Mouse (Mus musculus) forebrain, embryonic 12.5 days (tissue): Measurements from ENCODE around the gene Zmiz1. TPM values are rescaled to one million over a fixed set of nuclear protein-coding genes. Genes with fewer than 3 reads are reported as not detected.

Source experiments
- ATAC-seq: fragments of 200-750 bp; cut with Nextera tagmentation; 2 replicates; pipeline ENCODE4 v1.8.0; 2017; ENCODE audit warnings: moderate TSS enrichment; ENCODE audit not compliant: low FRiP score
- H3K27ac ChIP-seq: fragments of 300-500 bp; sonication (generic); 2 replicates; pipeline ENCODE4 v1.5.1; 2016; ENCODE audit warnings: mild to moderate bottlenecking
- H3K27me3 ChIP-seq: fragments of 300-500 bp; sonication (generic); 2 replicates; pipeline ENCODE4 v1.6.1; 2016; ENCODE audit warnings: mild to moderate bottlenecking
- H3K36me3 ChIP-seq: fragments of 300-500 bp; sonication (generic); replicated peaks from 2 replicates; pipeline ENCODE4 v1.6.1; 2016; ENCODE audit warnings: mild to moderate bottlenecking
- H3K4me1 ChIP-seq: fragments of 300-500 bp; sonication (generic); 2 replicates; pipeline ENCODE4 v1.6.1; 2016
- H3K4me2 ChIP-seq: fragments of 300-500 bp; sonication (generic); 2 replicates; pipeline ENCODE4 v1.6.1; 2016; ENCODE audit warnings: mild to moderate bottlenecking, moderate library complexity
- H3K4me3 ChIP-seq: fragments of 300-500 bp; sonication (generic); replicated peaks from 2 replicates; pipeline ENCODE4 v1.5.1; 2016; ENCODE audit warnings: mild to moderate bottlenecking
- H3K9ac ChIP-seq: fragments of 300-500 bp; sonication (generic); 2 replicates; pipeline ENCODE4 v1.6.1; 2016; ENCODE audit warnings: mild to moderate bottlenecking
- H3K9me3 ChIP-seq: fragments of 300-500 bp; sonication (generic); 2 replicates; pipeline ENCODE4 v1.6.1; 2016
- WGBS: fragments of 180-500 bp; shearing (Covaris S2); methylation state at CpG from one replicate; pipeline ENCODE4 v1.1.7; 2016; 5-methylcytosine and 5-hydroxymethylcytosine counted together
- polyA plus RNA-seq: library from polyadenylated mRNA; unstranded; fragments of >200 nt; fragmentation: Nextera tagmentation; extraction: Ambion mirVana; gene quantifications from 2 replicates; pipeline ENCODE4 v1.2.1, GENCODE M21; 2016

The Zmiz1 gene
- polyA plus RNA-seq, 1 experiment from 2014 or later = 64.1 TPM

DNA sequence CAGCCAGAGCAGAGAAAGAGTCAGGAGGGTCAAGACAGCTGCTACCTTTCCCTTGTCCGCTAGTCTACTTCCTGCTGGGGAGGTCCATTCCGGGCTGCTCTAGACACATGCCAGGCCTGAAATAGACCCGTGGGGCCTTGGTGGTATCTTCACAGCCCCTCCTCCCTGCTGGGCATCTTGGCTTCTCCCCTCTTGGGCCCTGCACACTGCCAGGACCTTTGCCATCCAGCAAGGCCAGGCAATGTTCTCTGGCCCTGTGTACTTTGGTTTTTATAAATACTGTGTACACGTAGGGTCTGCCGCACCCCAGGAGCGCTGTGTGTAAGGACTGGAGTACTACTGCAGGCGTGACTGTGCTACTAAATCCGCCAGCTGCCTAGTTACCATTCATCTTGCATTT is 54.5 kb downstream of the Zmiz1 start:
- Histone ChIP-seq H3K4me1 (peaks cover 79% of the 10 kb centered on the region), H3K27me3 (no peaks in the 10 kb centered on the region), H3K4me2 (no peak overlapping the region), H3K4me3 (no peak overlapping the region), H3K27ac (peak overlapping the region; percentile 70), H3K9me3 (no peaks in the 10 kb centered on the region), H3K9ac (no peak overlapping the region; the same call in 1 of the 2 replicates), H3K36me3 (peaks cover 36% of the 10 kb centered on the region)
- WGBS = 65% methylated on average over 8 of the region's 8 CpGs
- ATAC-seq = no peak

GRCm38 (mm10) chr14:25514943-25515512 is 56.0 kb downstream of the Zmiz1 start:
- Histone ChIP-seq H3K9me3 (no peaks in the 10 kb centered on the region), H3K36me3 (peaks cover 25% of the 10 kb centered on the region; the same call in 1 of the 2 replicates), H3K4me1 (peaks cover 83% of the 10 kb centered on the region), H3K9ac (no peak overlapping the region), H3K4me3 (no peak overlapping the region), H3K27ac (no peak overlapping the region), H3K27me3 (no peaks in the 10 kb centered on the region), H3K4me2 (no peak overlapping the region)
- ATAC-seq = no peak
- WGBS = 90% methylated on average over 2 of the region's 2 CpGs

DNA sequence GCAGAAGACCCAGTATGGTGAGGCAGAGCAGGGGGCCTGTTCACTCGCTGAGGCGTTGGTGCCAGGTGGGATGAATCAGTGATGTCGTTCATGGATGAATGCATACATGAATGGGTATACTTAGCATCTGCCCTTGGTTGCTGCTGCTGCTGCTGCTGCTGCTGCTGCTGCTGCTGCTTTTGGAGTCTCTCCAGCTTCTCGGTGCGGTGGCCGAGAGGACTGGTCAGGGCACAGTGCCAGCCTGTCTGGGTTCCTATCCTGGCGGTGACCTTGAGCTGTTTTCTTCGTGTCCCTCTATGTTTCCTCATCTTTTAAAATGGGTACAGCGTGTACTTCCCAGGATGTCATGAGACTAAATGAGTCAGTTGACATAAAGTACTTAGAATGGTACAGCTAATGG is 56.9 kb downstream of the Zmiz1 start:
- Histone ChIP-seq H3K36me3 (peaks cover 16% of the 10 kb centered on the region; the same call in 1 of the 2 replicates), H3K9me3 (no peaks in the 10 kb centered on the region), H3K27me3 (no peaks in the 10 kb centered on the region), H3K4me3 (no peak overlapping the region), H3K4me1 (peaks cover 83% of the 10 kb centered on the region), H3K4me2 (no peak overlapping the region), H3K27ac (peak overlapping the region; percentile 38; the same call in 1 of the 2 replicates), H3K9ac (no peak overlapping the region)
- ATAC-seq = no peak
- 73% methylated on average over 9 of the region's 9 CpGs for WGBS

- no peak overlapping the region for H3K9ac ChIP-seq
- no peaks in the 10 kb centered on the region for H3K9me3 ChIP-seq
- 73% methylated on average over 13 of the region's 13 CpGs for whole genome bisulfite sequencing
- H3K4me2 ChIP-seq = no peak overlapping the region
- no peak overlapping the region for H3K4me3 ChIP-seq
- H3K36me3 ChIP-seq = peaks cover 14% of the 10 kb centered on the region; the same call in 1 of the 2 replicates
- H3K4me1 ChIP-seq = peaks cover 83% of the 10 kb centered on the region
- H3K27me3 ChIP-seq = no peaks in the 10 kb centered on the region
- no peak for ATAC-seq
- peak overlapping the region; percentile 8; the same call in 1 of the 2 replicates for H3K27ac ChIP-seq
Measured at GRCm38 (mm10) chr14:25516640-25517591, 57.9 kb downstream of the Zmiz1 start.

GRCm38 (mm10) chr14:25518645-25519044 is 59.7 kb downstream of the Zmiz1 start:
- peaks cover 83% of the 10 kb centered on the region for H3K4me1 ChIP-seq
- 92% methylated on average over 5 of the region's 5 CpGs for WGBS
- no peak overlapping the region for H3K9ac ChIP-seq

GRCm38 (mm10) chr14:25519656-25520055 is 60.7 kb downstream of the Zmiz1 start:
- Histone ChIP-seq H3K27me3 (no peaks in the 10 kb centered on the region), H3K4me2 (no peak overlapping the region), H3K4me3 (no peak overlapping the region), H3K36me3 (peaks cover 27% of the 10 kb centered on the region; the same call in 1 of the 2 replicates), H3K27ac (peak overlapping the region; percentile 10; the same call in 1 of the 2 replicates), H3K9ac (no peak overlapping the region), H3K4me1 (peaks cover 84% of the 10 kb centered on the region), H3K9me3 (no peaks in the 10 kb centered on the region)
- 71% methylated on average over 4 of the region's 4 CpGs for WGBS
- ATAC-seq = no peak

More at GRCm38 (mm10) chr14:25518645-25519044, 59.7 kb downstream of the Zmiz1 start:
- Histone ChIP-seq H3K27ac (no peak overlapping the region), H3K27me3 (no peaks in the 10 kb centered on the region), H3K4me3 (no peak overlapping the region), H3K4me2 (no peak overlapping the region), H3K9me3 (no peaks in the 10 kb centered on the region), H3K36me3 (0 out of 2 replicates have a peak, but pooled peaks cover 17% of the 10 kb centered on the region)
- no peak for ATAC-seq

DNA sequence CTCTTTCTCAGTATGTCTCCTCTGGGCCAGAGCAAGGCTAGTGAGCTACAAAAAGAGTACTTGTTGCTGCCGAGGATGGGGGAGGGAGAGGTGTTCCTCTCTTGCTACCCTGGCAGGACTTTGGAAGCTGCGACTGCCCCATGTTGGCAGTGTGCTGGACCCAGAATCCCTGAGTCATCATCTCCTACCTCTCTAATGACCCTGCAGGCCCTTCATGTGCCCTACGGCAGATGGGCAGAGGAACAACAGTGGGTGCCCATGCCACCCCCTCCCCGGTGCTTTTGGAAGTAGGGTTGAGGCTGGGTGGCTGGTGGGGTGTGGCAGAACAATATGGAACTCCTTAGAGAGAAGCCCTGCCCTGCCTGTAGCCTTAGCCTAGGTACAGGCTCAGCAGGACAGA is 61.6 kb downstream of the Zmiz1 start:
- Histone ChIP-seq H3K4me2 (no peak overlapping the region), H3K36me3 (peaks cover 23% of the 10 kb centered on the region), H3K4me3 (no peak overlapping the region), H3K9ac (no peak overlapping the region), H3K4me1 (peaks cover 85% of the 10 kb centered on the region), H3K27ac (peak overlapping the region; percentile 10), H3K27me3 (no peaks in the 10 kb centered on the region), H3K9me3 (no peaks in the 10 kb centered on the region)
- WGBS = 64% methylated on average over 4 of the region's 4 CpGs
- no peak for ATAC-seq

DNA sequence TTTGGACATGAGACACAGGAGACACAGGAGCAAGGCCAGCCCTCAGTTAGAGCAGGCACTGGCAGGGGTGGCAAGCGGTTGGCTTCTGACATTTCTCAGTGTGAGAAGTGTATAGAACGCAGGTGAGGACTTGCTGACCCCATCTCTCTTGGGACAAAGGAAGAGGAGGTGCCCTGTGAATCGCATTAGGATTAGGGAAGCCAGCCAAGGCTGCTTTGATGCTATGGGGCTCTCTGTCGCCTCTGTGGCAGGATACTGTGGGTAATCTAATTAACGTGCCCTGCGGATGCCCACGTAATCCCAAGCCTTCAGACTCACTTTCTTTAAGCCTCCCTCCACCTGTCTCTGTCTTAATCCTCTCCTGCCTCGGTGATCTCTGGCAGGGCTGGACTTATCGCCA is 62.0 kb downstream of the Zmiz1 start:
- H3K27ac ChIP-seq = peak overlapping the region; percentile 10
- WGBS = 16% methylated on average over 9 of the region's 9 CpGs
- H3K9me3 ChIP-seq = no peaks in the 10 kb centered on the region
- H3K9ac ChIP-seq = no peak overlapping the region
- no peaks in the 10 kb centered on the region for H3K27me3 ChIP-seq
- ATAC-seq = no peak
- peaks cover 82% of the 10 kb centered on the region for H3K4me1 ChIP-seq
- H3K4me2 ChIP-seq = no peak overlapping the region
- H3K4me3 ChIP-seq = no peak overlapping the region
- H3K36me3 ChIP-seq = peaks cover 27% of the 10 kb centered on the region

- Histone ChIP-seq H3K4me2 (no peak overlapping the region), H3K9ac (no peak overlapping the region), H3K27ac (peak overlapping the region; percentile 36; the same call in 1 of the 2 replicates), H3K9me3 (no peaks in the 10 kb centered on the region), H3K4me1 (peaks cover 80% of the 10 kb centered on the region), H3K27me3 (no peaks in the 10 kb centered on the region), H3K36me3 (peaks cover 29% of the 10 kb centered on the region), H3K4me3 (no peak overlapping the region)
- WGBS = 50% methylated on average over 4 of the region's 4 CpGs
- no peak for ATAC-seq
Measured at GRCm38 (mm10) chr14:25521500-25521899, 62.5 kb downstream of the Zmiz1 start.

DNA sequence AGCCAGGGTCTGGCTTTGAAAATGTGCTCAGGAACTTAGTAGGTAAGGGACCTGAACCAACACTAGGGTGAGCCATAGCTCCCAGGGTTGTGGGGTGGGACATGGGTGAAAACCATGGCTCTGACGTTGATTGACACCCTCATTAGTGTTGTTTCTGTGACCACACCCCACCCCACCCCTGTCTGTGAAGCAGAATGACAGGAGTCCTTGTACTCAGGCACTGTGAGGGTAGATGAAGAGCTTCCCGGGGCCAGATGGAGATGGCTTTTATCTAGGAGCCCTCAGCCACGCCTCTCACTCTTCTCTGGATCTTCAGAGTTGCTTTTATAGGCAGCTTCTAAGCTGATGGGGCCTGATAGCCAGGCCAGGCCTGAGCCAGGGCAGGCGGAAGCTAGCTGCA is 63.4 kb downstream of the Zmiz1 start:
- no peak overlapping the region for H3K4me3 ChIP-seq
- H3K4me2 ChIP-seq = no peak overlapping the region
- peaks cover 70% of the 10 kb centered on the region for H3K4me1 ChIP-seq
- H3K9me3 ChIP-seq = no peaks in the 10 kb centered on the region
- H3K27ac ChIP-seq = peak overlapping the region; percentile 36; the same call in 1 of the 2 replicates
- H3K36me3 ChIP-seq = peaks cover 29% of the 10 kb centered on the region
- H3K27me3 ChIP-seq = no peaks in the 10 kb centered on the region
- no peak overlapping the region for H3K9ac ChIP-seq
- WGBS = 48% methylated on average over 4 of the region's 4 CpGs
- no peak for ATAC-seq

GRCm38 (mm10) chr14:25523230-25524110 is 64.5 kb downstream of the Zmiz1 start:
- Histone ChIP-seq H3K36me3 (peaks cover 24% of the 10 kb centered on the region), H3K4me1 (peaks cover 69% of the 10 kb centered on the region), H3K27ac (peak overlapping the region; percentile 48; the same call in 1 of the 2 replicates), H3K4me2 (no peak overlapping the region), H3K4me3 (no peak overlapping the region), H3K27me3 (no peaks in the 10 kb centered on the region), H3K9me3 (no peaks in the 10 kb centered on the region), H3K9ac (no peak overlapping the region)
- 82% methylated on average over 11 of the region's 11 CpGs for WGBS
- no peak for ATAC-seq

DNA sequence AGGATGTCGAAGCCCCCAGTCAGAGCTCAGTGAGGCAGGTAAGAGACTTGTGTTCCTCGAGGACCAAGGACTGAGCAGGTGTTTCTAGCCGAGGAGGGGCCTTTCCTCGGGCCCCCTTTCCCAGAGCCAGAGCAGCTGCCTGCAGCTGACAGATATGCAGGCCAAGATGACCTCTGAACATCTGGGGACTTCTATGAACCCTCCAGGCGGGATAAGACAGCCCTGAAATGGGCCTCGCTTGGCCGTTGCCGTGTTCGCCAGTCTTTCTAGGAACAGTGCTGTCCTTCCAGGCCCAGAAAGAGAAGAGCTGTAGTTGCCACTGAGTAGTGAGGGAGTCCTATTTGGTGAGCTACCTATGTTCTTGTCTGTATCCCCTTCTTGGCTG is 65.1 kb downstream of the Zmiz1 start:
- Histone ChIP-seq H3K4me2 (no peak overlapping the region), H3K36me3 (peaks cover 26% of the 10 kb centered on the region), H3K27me3 (no peaks in the 10 kb centered on the region), H3K27ac (no peak overlapping the region), H3K4me1 (peaks cover 64% of the 10 kb centered on the region), H3K9me3 (no peaks in the 10 kb centered on the region), H3K4me3 (no peak overlapping the region), H3K9ac (no peak overlapping the region)
- 90% methylated on average over 9 of the region's 9 CpGs for WGBS
- ATAC-seq = no peak
